In genomic region chr13:9763828-9764645, GRCm38 (mm10) we compare ENCODE assay signal across 8 mouse cellular contexts. TPM values are rescaled to one million over a fixed set of nuclear protein-coding genes. Genes with fewer than 3 reads are reported as not detected.
DNase-seq lines count a peak whose midpoint lies in the region; ATAC-seq lines count a peak whose summit lies in the region.

No protein-coding gene starts in this region.

- peak; percentile 26 for ATAC-seq in activated CD4-positive, CD25-positive, alpha-beta regulatory T cell, adult 4 months

- DNase-seq in cerebellum, postnatal 4 days (ENCODE audit: low spot score in 2 of 2): peak; percentile 35 to 63
- peak; percentile 17 to 40 for DNase-seq in gastrocnemius, adult 8-10 months (ENCODE audit: low spot score in 2 of 2)
- peak; percentile 80 for DNase-seq in induced T-regulatory cell, adult 2 months (ENCODE audit: low read depth)
- DNase-seq in left cerebral cortex, postnatal 36 days (ENCODE audit: low spot score in 2 of 2): peak; percentile 69 to 73
- peak; percentile 65 for DNase-seq in mesoderm, embryonic 11.5 days (ENCODE audit: low read depth, low spot score)
- peak; percentile 67 for DNase-seq in right cerebral cortex, postnatal 4 days
- DNase-seq in yolk sac, embryonic 10.5 days (ENCODE audit: low spot score): peak; percentile 75

- intact Hi-C loops in left cerebral cortex, postnatal 36 days (cut with DNase I): loop anchor here (5.0 kb wide), 1 partner anchor 77 kb away; no protein-coding TSS in a partner anchor

RNA-seq across cellular contexts. Expression of gene Zmynd11, which starts 1.1 kb away (rescaled TPM):
- polyA plus RNA-seq in activated CD4-positive, CD25-positive, alpha-beta regulatory T cell, adult 4 months (2017; shearing (Covaris generic)): 10 to 100 TPM; 40.8 to 42.5 TPM
- total RNA-seq in gastrocnemius, adult 8-10 months (2022): 10 to 100 TPM; 79.7 to 99.3 (median 89.4) TPM
- total RNA-seq in left cerebral cortex, postnatal 36 days (2021): 100 to 1,000 TPM; 225 to 255 TPM

Comparison
In these comparisons a context has a peak if more than half of its experiments do, and no peak if none do; other contexts are left out.
1. Peak in every context shown above with its lines: DNase-seq and ATAC-seq.
2. DNase-seq: peak in every context shown above with its lines; median percentile 80 in induced T-regulatory cell, adult 2 months; 75 in yolk sac, embryonic 10.5 days; 71 in left cerebral cortex, postnatal 36 days; 67 in right cerebral cortex, postnatal 4 days; 65 in mesoderm, embryonic 11.5 days; 49 in cerebellum, postnatal 4 days; 28 in gastrocnemius, adult 8-10 months.